Mouse (Mus musculus) left cerebral cortex, postnatal 25 days (tissue): ENCODE results near the gene Taf8. TPM values are rescaled to one million over a fixed set of nuclear protein-coding genes. Genes with fewer than 3 reads are reported as not detected.

Source experiments
- DNase-seq, 2 experiments: peaks; one replicate each; pipeline ENCODE4 v3.0.0; 2022; ENCODE audit warnings: low spot score in 2 of 2, mixed read lengths in 1 of 2
- intact Hi-C: fragments of 180-260 bp; cut with DNase I; formaldehyde crosslinking; loops from one replicate; pipeline ENCODE4 v1.15.1; 2025
- total RNA-seq, 2 experiments: library from RNA; stranded (reverse); gene quantifications; 2 replicates each; pipeline ENCODE4 v1.2.3; 2021

Gene Taf8
- total RNA-seq, result 10 to 100 TPM; 16.4 to 16.7 TPM

DNA sequence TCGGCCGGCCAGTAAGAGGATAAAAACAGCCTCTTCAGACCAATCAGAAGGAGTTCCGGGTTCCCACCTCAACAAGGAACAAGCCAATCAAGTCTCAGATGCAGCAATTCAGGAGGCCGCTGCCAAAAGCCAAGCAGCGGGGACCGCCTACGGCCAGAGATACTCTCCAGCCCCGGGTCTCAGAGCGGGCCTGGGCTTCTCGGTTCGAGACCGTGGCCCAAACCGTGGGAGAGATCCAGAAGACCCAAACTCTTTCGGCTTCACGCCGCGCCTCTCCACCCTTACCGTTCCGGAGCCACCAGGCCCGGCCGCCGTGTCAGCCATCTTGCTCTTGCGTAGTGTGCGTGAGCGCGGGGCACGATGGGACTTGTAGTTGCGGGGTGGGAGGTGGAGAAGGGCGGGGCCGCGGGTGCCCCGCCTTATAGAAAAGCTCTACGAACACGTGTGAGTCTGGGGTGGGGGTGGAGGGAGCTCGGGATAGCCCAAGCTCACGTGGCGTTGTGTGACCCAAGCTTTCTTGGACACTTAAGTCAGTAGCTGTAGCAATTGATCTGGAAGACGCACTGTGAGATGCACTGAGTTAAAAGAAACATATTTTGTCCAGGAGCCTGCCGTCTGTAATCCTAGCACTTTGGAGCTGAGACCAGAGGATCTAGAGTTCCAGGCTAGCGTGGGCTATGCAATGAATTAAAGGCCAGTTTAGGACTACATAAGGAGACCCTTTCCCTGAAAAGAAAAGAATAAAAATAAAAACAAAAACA is at the start of gene Taf8:
Gene Taf8 (minus strand): TSS at position 347 of the 761 bp plus-strand sequence.
- peak; percentile 95 to 97 for DNase-seq
- intact Hi-C loops, result no loop called here

GRCm38 (mm10) chr17:47551049-47551448 is 49.0 kb upstream of the Taf8 start:
- intact Hi-C loops, result no loop called here

DNA sequence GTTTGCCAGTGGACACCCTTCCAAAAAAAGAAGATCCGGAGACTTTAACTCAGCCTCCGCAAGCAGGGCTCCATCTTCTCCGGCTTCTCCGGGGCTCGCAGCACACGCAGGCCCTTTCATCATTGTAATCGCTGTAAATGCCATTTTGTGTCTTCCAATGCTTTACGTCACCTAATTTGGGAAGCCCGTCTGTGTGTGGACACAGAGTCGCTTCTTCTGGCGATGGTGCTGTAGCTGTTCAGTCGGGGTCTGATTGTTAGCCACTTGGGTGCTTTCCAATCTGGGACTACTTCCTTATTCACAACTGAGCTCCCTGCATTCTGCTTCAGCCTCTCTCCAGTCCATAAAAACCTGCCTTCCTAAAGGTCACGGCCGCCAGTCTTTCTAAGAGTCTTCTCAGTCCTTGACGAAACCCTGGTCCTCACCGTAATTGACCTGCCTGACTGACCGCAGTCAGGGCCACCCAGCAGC is 43.8 kb upstream of the Taf8 start:
- intact Hi-C loops, result no loop called here
- peak; percentile 15 to 60 for DNase-seq

More at GRCm38 (mm10) chr17:47551049-47551448, 49.0 kb upstream of the Taf8 start:
- DNase-seq, result no peak

DNA sequence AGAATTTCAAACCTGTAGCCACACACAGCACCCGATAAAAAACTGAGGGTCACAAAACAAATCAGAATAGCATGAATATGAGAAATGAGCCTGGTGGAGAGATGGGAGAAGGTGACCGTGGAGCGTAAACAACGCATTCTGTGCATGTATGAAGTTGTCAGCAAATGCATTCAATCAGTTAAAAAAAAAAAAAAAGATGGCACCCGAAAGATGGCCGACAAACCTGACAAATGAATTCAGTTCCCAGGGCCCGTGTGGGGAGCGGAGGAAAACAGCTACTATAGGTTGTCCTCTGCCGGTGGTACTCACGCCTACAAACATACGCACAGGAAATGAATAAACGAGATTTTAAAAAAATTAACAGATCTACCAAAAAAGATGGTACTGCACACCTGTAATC is 43.1 kb upstream of the Taf8 start:
- DNase-seq, result no peak
- intact Hi-C loops, result no loop called here

DNA sequence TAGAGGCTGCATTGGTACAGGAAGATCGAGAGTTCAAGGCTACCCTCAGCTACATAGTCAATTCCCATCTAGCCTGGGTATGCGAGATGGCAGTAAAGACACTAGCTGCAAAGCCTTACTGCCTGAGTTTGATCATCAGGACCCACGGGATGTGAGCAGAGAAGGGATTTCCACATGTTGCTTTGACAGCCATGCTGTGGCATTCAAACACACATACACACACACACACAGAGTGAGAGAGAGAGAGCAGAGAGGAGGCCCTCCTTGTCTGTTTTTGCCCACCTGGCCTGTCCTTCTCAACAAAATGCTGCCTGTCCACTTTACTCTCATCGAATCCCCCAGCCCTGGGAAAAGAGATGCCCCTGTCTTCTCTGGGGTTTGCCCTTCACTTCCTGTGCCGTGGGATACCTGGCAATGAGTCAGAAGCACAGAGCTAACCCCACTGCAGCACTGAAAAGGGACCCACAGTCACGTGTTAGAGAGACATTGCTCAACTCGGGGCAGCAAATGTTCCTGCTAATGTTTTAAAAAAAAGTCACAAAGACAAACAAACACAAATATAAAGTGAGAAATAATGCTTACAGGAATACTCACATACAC is 41.1 kb upstream of the Taf8 start:
- no peak for DNase-seq
- intact Hi-C loops, result no loop called here

DNA sequence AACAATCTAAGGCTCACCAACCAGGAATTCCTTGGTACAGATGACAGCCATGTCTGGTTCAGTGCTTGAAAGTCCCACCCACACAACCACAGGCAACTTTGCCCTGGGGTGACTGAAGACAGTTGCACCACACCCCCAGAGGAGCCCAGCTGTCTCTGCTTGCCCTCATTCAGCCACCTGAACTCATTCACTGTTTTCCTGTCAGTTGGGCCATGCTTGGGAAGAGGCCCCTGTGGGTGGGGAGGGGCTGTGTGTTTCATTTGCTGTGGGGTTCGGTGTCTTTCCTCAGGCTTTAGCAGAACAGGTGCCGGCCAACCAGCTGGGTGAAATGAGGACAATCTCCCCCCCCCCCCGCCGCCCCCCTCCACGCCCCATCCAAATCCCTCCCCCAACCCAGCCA is 40.0 kb upstream of the Taf8 start:
- intact Hi-C loops, result no loop called here
- no peak for DNase-seq

- intact Hi-C loops, result no loop called here
- no peak for DNase-seq
Measured at GRCm38 (mm10) chr17:47539128-47539527, 37.0 kb upstream of the Taf8 start.

DNA sequence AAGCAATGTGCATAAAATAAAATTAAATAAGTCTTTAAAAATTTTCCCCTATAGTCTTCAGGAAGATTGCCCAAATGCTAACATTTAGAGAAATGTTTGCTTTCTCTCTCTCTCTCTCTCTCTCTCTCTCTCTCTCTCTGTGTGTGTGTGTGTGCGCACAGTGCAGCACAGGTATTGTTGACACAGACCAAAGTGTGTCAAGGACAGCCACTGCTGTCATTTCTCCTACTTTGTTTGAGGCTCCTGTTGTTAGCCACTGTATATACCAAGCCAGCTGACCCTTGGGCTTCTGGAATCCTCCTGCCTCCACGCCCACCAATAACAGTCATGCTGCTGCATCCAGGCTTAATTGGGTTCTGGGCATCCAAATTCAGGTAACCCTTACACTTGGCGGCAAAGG is 36.0 kb upstream of the Taf8 start:
- intact Hi-C loops, result no loop called here
- DNase-seq, result no peak

GRCm38 (mm10) chr17:47535812-47536236 is 33.7 kb upstream of the Taf8 start:
- intact Hi-C loops, result no loop called here
- DNase-seq, result no peak

GRCm38 (mm10) chr17:47533691-47534090 is 31.6 kb upstream of the Taf8 start:
- no peak for DNase-seq
- intact Hi-C loops, result no loop called here

GRCm38 (mm10) chr17:47532364-47532763 is 30.3 kb upstream of the Taf8 start:
- intact Hi-C loops, result no loop called here

DNA sequence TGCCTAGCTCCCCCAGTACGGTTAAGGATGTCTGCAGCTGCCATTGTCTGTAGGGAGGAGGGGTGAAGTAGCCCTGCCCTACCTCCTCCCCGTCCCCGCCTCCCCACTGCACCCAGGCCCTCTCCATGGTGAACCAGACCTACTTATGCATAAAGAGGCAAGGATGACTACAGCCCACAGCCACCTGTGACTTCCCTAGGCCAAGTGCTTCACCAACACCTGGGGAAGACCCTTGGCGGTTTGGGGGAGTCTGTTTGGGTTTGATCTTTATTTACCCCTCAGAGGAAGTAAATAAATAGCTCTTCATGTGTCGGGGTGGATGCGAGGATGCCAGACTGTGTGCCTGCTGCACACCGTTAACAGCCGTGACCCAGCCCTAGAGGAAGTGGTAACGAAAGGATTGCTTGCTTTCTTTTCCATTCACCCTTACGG is 29.3 kb upstream of the Taf8 start:
- intact Hi-C loops, result no loop called here
- DNase-seq, result no peak

More at GRCm38 (mm10) chr17:47532364-47532763, 30.3 kb upstream of the Taf8 start:
- DNase-seq, result no peak

- no peak for DNase-seq
- intact Hi-C loops, result no loop called here
Measured at GRCm38 (mm10) chr17:47529595-47529994, 27.5 kb upstream of the Taf8 start.

GRCm38 (mm10) chr17:47528919-47529318 is 26.8 kb upstream of the Taf8 start:
- no peak for DNase-seq

DNA sequence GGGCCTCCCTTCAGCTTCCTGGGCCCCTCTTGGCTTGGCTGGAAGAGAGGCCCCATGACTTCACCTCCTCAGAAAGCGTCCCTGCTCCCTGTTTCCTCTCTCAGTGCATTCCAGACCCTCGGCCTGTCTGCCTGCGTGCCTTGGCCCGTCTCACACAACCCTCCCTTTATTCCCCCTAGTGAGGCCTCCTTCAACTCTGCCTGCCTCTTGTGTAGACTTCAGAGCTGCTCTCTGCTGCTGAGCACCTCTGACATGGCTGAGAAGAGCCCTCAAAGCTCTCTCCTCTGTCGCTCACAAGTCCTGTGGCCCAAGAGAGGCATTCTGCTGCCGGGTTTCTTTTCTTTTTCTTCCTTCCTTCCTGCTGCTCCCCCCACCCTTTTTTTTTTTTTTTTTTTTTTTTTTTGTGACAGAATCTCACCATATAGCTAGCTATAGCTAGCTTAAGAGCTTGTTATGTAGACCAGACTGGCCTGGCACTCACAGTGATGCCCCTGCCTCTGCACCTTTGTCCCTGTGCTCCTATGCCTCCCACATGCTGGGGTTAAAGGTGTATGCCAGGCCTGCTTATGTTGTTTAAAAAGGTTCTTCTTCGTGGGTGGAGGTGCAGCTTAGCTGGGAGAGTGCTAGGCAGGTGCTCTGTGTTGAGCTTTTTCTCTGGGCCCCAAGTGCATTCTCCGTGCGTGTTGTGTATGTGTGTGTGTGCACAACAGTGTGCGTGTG is 25.6 kb upstream of the Taf8 start:
- intact Hi-C loops, result no loop called here
- DNase-seq, result no peak

More at GRCm38 (mm10) chr17:47528919-47529318, 26.8 kb upstream of the Taf8 start:
- intact Hi-C loops, result no loop called here

- no peak for DNase-seq
- intact Hi-C loops, result no loop called here
Measured at GRCm38 (mm10) chr17:47526856-47527520, 24.9 kb upstream of the Taf8 start.

DNA sequence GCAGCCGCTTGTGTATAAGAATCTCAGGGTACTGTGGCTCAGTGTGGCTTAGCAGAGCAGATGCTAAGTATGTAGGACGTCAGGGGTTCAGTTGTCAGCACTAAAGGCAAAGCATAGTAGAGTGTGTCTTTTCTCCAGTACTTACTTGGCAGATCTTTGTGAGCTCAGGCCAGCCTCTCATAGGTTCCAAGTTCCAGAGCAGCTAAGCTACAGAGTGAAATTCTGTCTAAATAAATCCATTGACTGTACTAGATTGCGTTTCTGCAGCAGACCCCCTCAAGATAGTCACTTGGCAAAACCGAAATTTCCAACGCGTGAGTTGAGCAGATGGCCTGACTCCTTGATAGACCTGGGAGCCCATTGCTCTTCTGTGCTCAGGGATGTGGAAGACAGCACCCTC is 22.9 kb upstream of the Taf8 start:
- no peak for DNase-seq
- intact Hi-C loops, result no loop called here

GRCm38 (mm10) chr17:47524055-47524454 is 22.0 kb upstream of the Taf8 start:
- intact Hi-C loops, result no loop called here
- no peak for DNase-seq

DNA sequence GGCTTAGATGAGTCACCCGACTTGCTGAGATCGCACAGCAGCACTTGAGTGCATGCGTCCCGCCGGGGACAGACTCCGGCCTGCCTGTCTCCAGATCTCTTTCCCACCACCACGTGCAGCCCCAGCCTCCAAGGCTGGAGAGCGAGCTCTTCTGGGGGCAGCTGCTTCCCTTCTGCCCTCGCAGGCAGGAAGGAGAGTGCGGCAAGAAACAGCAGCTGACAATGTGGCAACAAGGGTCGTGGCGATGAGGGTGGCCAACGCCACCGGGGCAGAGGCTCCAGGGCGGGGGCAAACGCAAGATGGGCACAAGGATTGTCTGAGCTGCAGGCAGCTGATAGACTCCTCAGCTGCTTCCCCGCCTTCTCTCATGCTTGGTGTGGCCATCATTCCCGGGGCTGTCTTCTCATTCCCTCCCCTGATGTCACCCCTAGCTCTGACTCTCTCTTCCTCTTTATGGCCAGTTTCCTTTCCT is 21.2 kb upstream of the Taf8 start:
- intact Hi-C loops, result no loop called here
- no peak for DNase-seq

- DNase-seq, result no peak
- intact Hi-C loops, result no loop called here
Measured at GRCm38 (mm10) chr17:47522536-47522935, 20.4 kb upstream of the Taf8 start.
